ENCODE assay signal across 27 mouse cellular contexts in the genomic region with DNA sequence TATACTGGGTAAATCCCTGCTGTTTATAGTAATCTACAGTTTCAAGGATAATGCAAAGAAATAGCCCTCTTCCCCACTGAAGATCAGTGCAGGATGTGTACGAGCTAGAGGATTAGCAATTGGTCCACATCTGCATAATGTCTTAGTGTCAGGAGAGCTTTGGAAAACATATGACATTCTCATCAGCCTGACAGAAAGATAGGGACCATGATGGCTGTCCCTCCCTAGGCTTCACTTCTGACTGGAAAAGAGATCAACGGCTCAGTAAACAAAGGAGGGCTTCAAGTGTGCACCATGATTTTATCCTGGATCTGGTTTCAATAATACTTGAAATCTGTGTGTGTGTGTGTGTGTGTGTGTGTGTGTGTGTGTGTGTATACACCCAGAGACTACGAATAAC.
A peak's percentile ranks its signal among the peaks of the same experiment; 100 is the strongest.
DNase-seq lines count a peak whose midpoint lies in the region; ATAC-seq and TF ChIP-seq lines count a peak whose summit lies in the region.
"Had no signal": no experiment of that assay in that cellular context is flagged by ENCODE, and none has a peak within 500 bp of the region (broad histone marks: within the 10 kb centered on the region; RNA-seq: fewer than 3 reads in every experiment).

No protein-coding gene starts in this region.

- whole genome bisulfite sequencing in heart, adult 2 months, result 35% methylated on average over 3 of the region's 3 CpGs
- 42% methylated on average over 3 of the region's 3 CpGs for WGBS in heart, embryonic 15.5 days
- 45% methylated on average over 3 of the region's 3 CpGs for WGBS in heart, embryonic 12.5 days

- no peak overlapping the region for H3K4me2 ChIP-seq in heart, embryonic 15.5 days
- H3K4me2 ChIP-seq in heart, embryonic 12.5 days, result no peak overlapping the region
- H3K4me2 ChIP-seq: embryonic facial prominence, embryonic 13.5 days; forebrain, embryonic 12.5 days; forebrain, embryonic 15.5 days; hindbrain, embryonic 13.5 days had no signal

- H3K4me3 ChIP-seq in heart, adult 2 months, result no peak overlapping the region
- H3K4me3 ChIP-seq in heart, embryonic 15.5 days, result no peak overlapping the region
- no peak overlapping the region for H3K4me3 ChIP-seq in heart, embryonic 12.5 days
- H3K4me3 ChIP-seq: embryonic facial prominence, embryonic 10.5 days; embryonic facial prominence, embryonic 13.5 days; erythroblast, embryonic 14.5 days; forebrain, embryonic 12.5 days; forebrain, embryonic 15.5 days; hindbrain, embryonic 10.5 days; hindbrain, embryonic 13.5 days had no signal

- no peaks in the 10 kb centered on the region for H3K9me3 ChIP-seq in heart, embryonic 15.5 days (replicated peaks)
- H3K9me3 ChIP-seq in heart, embryonic 12.5 days (replicated peaks), result no peaks in the 10 kb centered on the region
- H3K9me3 ChIP-seq: embryonic facial prominence, embryonic 10.5 days; embryonic facial prominence, embryonic 13.5 days; forebrain, embryonic 12.5 days; forebrain, embryonic 15.5 days; hindbrain, embryonic 10.5 days; hindbrain, embryonic 13.5 days had no signal

- TF ChIP-seq CTCF in heart, adult 2 months (IDR thresholded peaks at IDR 0.05), result no peak

- no peak for DNase-seq in heart, adult 2 months
- DNase-seq in heart, postnatal 25 days (ENCODE audit: low spot score), result no peak
- DNase-seq in retina, postnatal 1 day, result peak; percentile 6
- no peak for DNase-seq in retina, embryonic 14.5 days (ENCODE audit: low spot score)
- peak; percentile 27 for DNase-seq in skeletal muscle tissue, adult 2 months (ENCODE audit: low read depth, low spot score)
- no peak for DNase-seq in lung, adult 18-20 months
- DNase-seq: adrenal gland, adult 2 months; adrenal gland, postnatal 14 days; cerebellum, adult 11-12 months; cerebellum, adult 8-10 months; cerebellum, postnatal 10 days; cerebellum, postnatal 36 days; embryo, embryonic 11 days; gastrocnemius, postnatal 14 days; heart, postnatal 10 days had no signal

- no peak for ATAC-seq in heart, embryonic 15.5 days (replicated peaks; ENCODE audit: insufficient number of reproducible peaks, insufficient read depth, low FRiP score, low read depth)
- no peak for ATAC-seq in heart, embryonic 12.5 days (ENCODE audit: insufficient number of reproducible peaks, low FRiP score)
- ATAC-seq: CD4-positive, CD25-positive, alpha-beta regulatory T cell, adult 4 months; forebrain, embryonic 15.5 days; hindbrain, embryonic 16.5 days; intestine, postnatal 0 days had no signal

- no peaks in the 10 kb centered on the region; the same call in 1 of the 2 replicates for H3K79me2 ChIP-seq in heart, adult 2 months (replicated peaks; ENCODE audit: control insufficient read depth, insufficient read depth, low read length)

- H3K27me3 ChIP-seq in heart, adult 2 months (ENCODE audit: control insufficient read depth, insufficient read depth, low read length), result no peaks in the 10 kb centered on the region
- H3K27me3 ChIP-seq in heart, embryonic 15.5 days, result no peaks in the 10 kb centered on the region
- no peaks in the 10 kb centered on the region for H3K27me3 ChIP-seq in heart, embryonic 12.5 days (replicated peaks)
- H3K27me3 ChIP-seq: embryonic facial prominence, embryonic 13.5 days; forebrain, embryonic 15.5 days had no signal

- H3K27ac ChIP-seq in heart, adult 2 months, result peak overlapping the region; percentile 29; the same call in 1 of the 2 replicates
- 0 out of 2 replicates have a peak overlapping the region, but pooled peaks have one; percentile 12 for H3K27ac ChIP-seq in heart, embryonic 15.5 days
- no peak overlapping the region for H3K27ac ChIP-seq in heart, embryonic 12.5 days (ENCODE audit: poor library complexity, severe bottlenecking)
- H3K27ac ChIP-seq: embryonic facial prominence, embryonic 10.5 days; embryonic facial prominence, embryonic 13.5 days; forebrain, embryonic 12.5 days; forebrain, embryonic 15.5 days; hindbrain, embryonic 10.5 days; hindbrain, embryonic 13.5 days had no signal

- no peak for TF ChIP-seq EP300 in heart, adult 2 months (IDR thresholded peaks at IDR 0.05; ENCODE audit: insufficient read depth, low read depth, low read length)

- 0 out of 2 replicates have a peak, but pooled peaks have one; percentile 22 for TF ChIP-seq POLR2A in heart, adult 2 months (IDR thresholded peaks at IDR 0.05; ENCODE audit: insufficient read depth, low read depth, low read length)

- no peak overlapping the region for H3K9ac ChIP-seq in heart, adult 2 months (ENCODE audit: low read depth, low read length)
- no peak overlapping the region for H3K9ac ChIP-seq in heart, embryonic 15.5 days
- no peak overlapping the region for H3K9ac ChIP-seq in heart, embryonic 12.5 days
- H3K9ac ChIP-seq: embryonic facial prominence, embryonic 13.5 days; forebrain, embryonic 12.5 days; forebrain, embryonic 15.5 days; hindbrain, embryonic 13.5 days had no signal

- H3K4me1 ChIP-seq in heart, adult 2 months (ENCODE audit: control insufficient read depth, insufficient read depth, low read length), result peaks cover 10% of the 10 kb centered on the region
- peaks cover 24% of the 10 kb centered on the region for H3K4me1 ChIP-seq in heart, embryonic 15.5 days (replicated peaks)
- H3K4me1 ChIP-seq in heart, embryonic 12.5 days (replicated peaks), result peaks cover 34% of the 10 kb centered on the region

- intact Hi-C loops in heart, adult 2 months (cut with DNase I), result no loop called here
- intact Hi-C loops in heart, postnatal 25 days (cut with DNase I), result no loop called here

- H3K36me3 ChIP-seq in heart, adult 2 months (ENCODE audit: control insufficient read depth, insufficient read depth, low read length), result peaks cover 2% of the 10 kb centered on the region; the same call in 1 of the 2 replicates
- no peaks in the 10 kb centered on the region for H3K36me3 ChIP-seq in heart, embryonic 15.5 days
- H3K36me3 ChIP-seq in heart, embryonic 12.5 days, result no peaks in the 10 kb centered on the region
- H3K36me3 ChIP-seq: embryonic facial prominence, embryonic 10.5 days; embryonic facial prominence, embryonic 13.5 days; forebrain, embryonic 12.5 days; forebrain, embryonic 15.5 days; hindbrain, embryonic 10.5 days; hindbrain, embryonic 13.5 days had no signal

Comparison
In these comparisons a context has a peak if more than half of its experiments do, and no peak if none do; other contexts are left out.
1. DNase-seq: peak in retina, postnatal 1 day (single experiment) and skeletal muscle tissue, adult 2 months (single experiment); none in heart, adult 2 months (0 of 2), heart, postnatal 25 days (single experiment), retina, embryonic 14.5 days (single experiment) and lung, adult 18-20 months (0 of 2).